Mouse (Mus musculus): ENCODE data around the gene Klk1.

Gene Klk1

DNA sequence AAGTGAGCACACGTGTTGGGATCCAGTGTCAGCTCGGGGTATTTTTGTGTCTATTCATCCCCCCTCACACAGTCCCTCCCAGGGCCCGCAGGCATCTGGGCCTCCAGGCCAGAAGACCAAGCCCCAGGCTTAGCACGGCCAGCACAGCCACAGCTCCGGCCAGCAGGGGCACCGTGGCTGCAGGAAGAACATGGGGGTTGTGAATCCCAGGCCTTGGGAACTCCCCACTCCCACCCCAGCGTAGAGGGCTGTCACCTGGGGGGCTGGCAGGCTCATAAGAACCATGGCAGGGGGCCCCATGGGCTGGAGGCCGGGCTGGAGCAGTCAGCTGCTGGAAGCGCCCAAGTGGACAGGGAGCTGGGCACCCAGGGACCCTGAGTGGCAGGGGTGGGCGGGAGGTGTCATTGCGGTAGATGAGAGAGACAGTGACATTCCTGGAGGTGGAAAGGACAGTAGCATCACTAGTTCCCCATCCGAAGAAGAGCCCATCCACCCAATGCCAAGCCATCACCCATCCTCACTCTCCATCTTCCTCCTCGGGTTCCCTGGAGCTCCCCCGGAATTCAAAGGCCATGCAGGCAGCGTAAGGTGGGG, 28.0 kb downstream of the Klk1 start:
- DNase-seq (ENCODE audit: low spot score in 2 of 2): no peak

DNA sequence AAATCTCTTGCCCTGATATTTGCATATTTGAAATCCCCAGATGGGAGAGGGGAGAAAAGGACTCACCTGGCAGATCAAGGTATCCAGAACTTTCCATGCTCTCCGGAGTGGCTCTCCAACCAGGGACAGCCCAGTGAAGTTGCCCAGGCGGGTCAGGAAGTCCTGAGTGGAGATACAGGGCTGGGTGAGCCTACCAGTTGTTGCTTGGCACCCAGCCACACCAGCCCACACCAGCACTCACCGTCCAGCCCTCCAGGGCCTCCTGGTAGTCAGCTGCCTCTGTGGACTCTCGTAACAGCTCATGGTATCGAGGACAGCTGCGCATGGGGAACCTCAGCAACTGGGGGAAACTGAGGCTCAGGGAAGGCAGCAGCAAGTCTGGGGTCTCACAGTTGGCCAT, 29.8 kb downstream of the Klk1 start:
- DNase-seq (ENCODE audit: low spot score in 2 of 2): no peak

DNA sequence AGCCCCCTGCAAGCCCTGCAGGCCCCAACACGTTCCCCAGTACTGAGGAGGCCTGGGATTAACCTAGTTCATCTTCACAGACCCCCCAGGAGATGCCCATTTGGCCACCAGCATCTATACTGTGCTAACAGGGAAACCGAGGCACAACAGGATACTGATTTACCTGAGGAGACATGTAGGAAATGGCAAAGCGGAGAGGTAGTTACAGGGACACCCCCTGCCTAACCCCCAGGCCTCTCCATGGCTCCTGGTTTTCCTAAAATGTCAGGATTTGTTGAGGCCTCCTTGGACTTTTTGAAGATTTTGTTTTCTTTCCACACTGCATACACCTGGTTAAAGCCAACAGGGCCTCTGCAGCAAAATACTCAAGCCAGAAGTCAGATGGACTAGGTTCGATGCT, 32.1 kb downstream of the Klk1 start, which contains the start of gene Acp4:
Gene Acp4, minus strand, starts transcription at position 101 of the 400 bp plus-strand sequence.
- DNase-seq (ENCODE audit: low spot score in 2 of 2): no peak

DNA sequence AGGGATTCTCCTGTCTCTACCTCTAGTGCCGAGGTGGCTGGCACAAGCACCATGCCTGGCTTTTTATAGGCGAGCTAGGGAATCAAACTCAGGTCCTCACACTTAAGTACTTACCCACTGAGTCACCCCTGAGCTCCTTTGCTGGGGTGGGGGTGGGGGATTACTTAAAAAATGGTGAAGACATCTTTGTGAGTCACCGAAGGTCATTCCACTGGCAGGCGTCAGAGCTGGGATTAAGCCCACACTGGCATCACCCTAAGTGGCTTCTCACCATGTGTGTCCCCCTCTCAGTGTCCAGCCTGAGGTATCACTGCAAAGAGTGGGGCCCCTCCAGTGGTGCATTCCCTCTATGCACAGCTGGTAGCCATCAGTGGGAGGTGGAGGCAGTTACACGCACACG, 35.2 kb downstream of the Klk1 start:
- DNase-seq (ENCODE audit: low spot score in 2 of 2): no peak

DNA sequence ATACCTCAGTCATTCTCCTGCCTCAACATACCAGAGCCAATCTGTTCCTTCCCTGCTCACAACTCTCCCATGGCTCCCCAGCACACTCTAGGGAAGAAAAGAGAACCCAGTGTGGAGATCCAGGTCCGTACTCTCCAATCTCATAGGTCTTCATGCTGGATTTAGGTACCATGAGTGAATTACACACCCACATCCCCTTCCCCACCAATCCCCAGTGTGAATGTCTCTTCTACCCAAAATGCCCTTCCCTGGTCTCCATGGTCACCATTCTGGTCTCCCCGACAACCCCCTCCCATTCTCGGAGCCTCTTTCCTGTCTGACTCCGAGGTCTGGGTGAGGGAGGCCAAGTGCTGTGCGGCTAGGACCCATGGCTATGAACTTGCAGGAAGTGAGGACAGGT, 36.0 kb downstream of the Klk1 start, which contains the start of gene Gm15517:
Gene Gm15517, plus strand, starts transcription at position 301 of the 400 bp plus-strand sequence.
- DNase-seq (ENCODE audit: low spot score in 2 of 2): no peak

DNA sequence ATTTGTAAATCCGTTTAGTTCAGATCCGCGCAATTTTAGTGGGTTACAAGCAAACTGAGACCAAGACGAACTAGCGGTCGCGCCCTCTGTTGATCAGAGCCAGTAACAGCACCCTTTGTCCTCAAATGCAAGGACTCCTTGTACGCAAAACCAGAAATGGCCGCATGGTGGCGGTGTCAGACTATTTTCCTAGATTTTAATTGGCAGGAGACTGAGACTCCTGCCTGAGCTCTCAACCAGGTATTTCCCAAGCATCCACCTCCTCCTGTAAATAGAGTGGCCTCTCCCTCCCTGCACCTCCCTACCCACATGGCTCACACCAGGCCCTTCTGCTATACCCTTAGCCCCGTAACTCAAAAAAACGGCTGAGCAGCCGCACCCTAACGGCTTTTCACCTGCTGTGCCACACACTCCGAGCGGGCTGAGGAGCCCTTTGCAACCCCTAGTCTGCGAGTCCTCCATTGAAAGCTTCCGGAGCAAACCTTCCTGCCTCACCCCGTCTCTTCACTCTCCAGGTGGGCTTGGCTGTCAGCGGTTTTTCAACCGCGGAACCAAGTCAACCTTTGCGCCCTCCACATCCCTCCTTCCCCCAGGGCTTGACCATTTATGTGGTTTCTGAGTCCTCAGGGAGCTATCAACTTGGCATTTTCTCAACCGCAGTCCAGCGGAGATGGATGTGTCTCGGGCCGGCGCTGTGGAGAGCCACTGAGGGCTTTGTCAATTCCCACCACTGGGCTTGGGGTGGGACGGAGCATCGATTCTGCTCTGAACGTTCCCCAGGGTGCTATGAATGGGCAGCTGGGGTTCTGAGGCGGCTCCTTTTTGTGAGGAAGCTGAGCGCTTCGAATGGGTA, 37.9 kb downstream of the Klk1 start:
- peak; percentile 99 for DNase-seq (ENCODE audit: low spot score in 2 of 2)

DNA sequence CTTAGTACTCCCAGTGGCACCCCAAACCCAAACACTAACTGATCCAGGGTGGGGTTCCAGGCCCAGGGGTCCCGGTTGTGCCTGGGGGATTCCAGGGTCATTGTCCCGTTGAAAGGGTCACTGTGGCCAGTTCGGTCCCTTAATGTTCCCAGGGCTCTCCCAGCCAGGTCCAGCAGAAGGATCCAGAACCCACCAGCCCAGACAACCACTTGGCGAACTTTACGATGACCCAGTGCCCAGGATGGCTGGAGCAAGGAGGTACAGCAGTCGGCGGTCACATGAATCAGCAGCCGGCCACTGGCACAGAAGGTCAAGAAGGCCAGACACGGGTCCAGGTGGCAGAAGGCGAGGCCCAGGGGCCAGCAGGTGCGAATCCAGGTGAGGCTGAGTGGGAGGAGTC, 43.0 kb downstream of the Klk1 start:
- no peak for DNase-seq (ENCODE audit: low spot score in 2 of 2)

DNA sequence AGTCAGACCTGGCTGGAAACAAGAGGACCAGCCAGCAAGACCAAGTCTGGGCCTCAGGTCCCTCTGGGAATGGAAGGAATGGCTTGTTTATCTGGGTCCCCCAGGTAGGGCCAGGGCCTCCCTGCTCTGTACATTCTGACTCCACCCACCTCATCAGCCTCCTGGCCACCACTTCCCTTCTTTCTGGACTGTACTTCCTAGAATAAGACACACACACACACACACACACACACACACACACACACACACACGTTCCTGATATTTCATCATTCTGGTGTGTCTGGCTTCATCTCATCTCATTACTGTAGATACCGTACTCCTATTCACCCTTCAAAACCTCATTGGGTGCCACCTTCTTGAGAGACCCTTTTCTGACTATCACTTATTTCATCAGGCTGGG, 44.2 kb downstream of the Klk1 start:
- no peak for DNase-seq (ENCODE audit: low spot score in 2 of 2)

DNA sequence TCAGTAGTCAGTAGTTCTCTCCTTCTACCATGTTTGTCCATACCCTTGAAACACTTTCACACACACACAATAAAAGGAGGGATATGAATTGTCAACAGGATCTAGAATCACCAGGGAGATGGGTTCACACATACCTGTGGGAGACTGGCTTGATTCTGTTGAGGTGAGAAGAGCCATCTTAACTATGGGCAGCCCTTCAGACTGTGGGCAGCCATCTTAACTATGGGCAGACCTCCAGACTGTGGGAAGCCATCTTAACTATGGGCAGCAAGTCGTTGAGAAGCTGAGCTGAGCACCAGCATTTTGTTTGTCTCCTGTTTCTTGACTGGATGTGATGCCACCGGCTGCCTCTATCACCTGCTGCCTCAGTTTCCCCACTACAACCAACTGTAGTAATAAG, 46.1 kb downstream of the Klk1 start:
- DNase-seq (ENCODE audit: low spot score in 2 of 2): no peak

DNA sequence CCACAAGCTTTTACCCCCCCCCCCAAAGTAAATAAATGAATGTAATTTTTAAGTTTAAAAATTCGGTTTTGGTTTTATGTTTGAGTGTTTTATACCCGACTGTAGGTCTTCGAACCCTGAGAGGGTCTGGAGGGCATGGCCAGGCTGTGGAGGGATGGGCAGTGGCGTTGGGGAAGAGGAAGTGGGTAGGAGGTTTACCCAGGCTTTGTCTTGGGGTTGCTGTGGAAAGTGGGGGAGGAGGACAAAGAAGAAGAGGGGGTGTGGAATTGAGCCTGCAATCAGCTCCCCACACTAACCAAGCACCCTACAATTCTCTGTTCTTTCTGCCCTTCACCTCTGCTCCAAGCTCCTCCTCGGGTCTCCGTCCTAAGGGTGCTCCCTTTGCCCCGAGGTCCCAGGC, 47.4 kb downstream of the Klk1 start:
- no peak for DNase-seq (ENCODE audit: low spot score in 2 of 2)

DNA sequence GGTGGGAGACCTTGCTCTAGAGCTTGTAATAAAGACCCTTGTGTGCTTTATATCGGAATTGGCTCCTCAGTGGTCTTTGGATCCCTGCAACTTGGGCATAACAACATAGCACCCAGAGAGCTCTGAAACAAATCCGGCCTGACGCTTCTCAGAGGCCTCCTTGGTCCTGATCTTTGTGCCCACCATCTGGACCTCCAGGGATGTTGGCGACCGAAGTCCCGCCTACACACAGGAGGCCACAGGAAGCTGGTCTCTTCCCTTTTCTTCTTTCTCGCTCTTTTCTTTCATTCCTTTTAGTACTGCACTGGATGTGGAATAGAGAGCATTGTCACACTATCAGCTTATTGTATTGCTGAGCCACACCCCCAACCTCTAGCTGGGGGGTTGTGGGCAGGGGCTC, 48.3 kb downstream of the Klk1 start:
- no peak for DNase-seq (ENCODE audit: low spot score in 2 of 2)

DNA sequence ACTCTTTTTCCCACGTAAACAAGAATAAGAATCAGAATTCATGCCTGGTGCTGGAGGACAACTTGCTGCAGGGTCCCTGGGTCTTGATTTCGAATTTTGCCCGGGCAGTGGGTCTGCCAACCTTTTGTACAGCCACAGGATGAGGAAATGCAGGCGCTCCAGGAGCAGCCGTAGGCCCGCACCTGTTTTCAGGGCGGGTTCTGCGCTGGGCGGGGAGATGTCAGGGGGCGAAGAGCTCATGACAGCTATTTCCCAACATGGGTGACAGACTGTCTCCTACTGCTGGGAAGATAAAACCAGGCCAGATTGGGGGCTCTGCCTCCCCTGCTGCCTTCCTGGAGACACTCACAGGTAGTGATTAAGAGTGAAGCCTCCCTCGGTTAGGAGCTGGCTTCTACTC, 48.9 kb downstream of the Klk1 start:
- DNase-seq (ENCODE audit: low spot score in 2 of 2): no peak

DNA sequence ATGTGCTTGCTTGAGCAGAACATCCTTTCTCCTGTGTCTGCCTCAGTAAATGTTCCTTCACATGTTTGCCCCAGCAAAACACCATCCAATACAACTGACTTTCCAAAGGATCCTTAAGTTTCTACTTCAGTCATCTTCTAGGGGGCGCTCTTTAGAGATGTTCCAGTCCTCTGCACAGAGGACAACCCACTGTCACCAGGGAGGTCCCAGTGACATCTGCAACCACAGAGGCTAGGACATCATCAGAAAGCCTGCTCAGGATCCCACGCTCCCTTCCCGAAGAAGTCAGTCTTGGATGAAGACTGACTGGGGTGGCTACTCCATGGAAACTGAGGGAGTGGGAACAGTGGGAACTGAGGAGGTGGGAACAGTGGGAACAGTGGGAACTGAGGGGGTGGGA, 50.4 kb downstream of the Klk1 start:
- no peak for DNase-seq (ENCODE audit: low spot score in 2 of 2)

DNA sequence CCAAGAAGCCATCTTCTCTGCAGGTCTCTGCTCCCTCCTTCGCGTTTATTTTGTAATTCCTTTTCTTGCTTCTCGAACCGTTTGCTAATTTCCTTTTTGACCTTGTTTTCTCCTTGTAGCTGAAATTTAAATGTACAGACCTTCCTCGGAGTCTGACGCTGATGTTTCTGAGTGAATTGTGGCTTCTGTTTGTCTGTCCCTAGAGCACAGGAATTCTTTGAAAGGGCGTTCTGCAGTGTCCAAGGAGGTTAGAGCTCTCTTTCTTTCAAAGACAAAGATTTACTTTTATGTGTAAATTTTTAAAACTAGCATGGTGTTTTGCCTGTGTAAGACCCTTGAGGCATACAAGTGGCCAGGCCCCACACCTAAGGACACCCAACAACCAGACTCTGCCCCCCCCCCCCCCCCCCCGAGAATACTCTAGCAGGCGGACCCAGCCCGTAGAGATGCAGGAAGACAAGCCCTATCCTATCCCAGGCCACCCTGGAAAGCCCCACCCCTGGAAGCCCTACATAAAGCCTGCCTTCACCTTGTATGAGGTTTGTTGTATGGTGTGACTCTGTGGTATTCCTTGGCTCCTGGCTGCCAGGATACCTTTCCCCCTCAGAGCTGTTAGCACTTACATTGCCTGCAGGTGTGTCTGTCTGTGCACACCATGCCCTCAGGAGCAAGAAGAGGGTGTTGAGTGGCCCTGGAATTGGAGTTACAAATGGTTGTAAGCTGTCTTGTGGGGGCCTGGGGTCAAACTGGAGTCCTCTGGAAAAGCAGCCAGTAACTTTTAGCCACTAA, 51.5 kb downstream of the Klk1 start:
- no peak for DNase-seq (ENCODE audit: low spot score in 2 of 2)

DNA sequence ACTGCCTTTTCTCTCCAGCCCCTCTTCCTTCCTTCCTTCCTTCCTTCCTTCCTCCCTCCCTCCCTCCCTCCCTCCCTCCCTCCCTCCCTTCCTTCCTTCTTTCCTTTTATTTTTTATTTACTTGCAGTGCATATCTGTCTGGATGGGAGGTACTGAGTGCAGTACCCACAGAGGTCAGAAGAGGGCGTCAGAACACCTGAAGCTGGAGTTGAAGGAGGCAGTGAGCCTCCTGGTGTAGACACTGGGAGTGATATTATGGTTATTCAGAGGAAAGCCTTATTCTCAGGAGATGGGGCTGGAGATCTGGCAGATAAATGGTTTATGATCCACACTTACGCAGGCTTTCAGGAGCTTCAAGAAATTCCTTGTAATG, 52.1 kb downstream of the Klk1 start:
- peak; percentile 55 to 63 for DNase-seq (ENCODE audit: low spot score in 2 of 2)
